Mouse (Mus musculus) T-helper 17 cell (primary cell): ENCODE measurements around the gene Mtg2.

ENCODE experiments used
- in situ Hi-C, 2 experiments: fragments of 300-600 bp; cut with MboI, MseI; formaldehyde crosslinking; loops; 1 replicate in 1 of 2; 2 replicates in 1 of 2; pipeline ENCODE4 v1.15.1; 2025; ENCODE audit warnings: high pct_unique_total_duplicates in 2 of 2

The Mtg2 gene

GRCm38 (mm10) chr2:180051986-180052733 is 18.2 kb upstream of the Mtg2 start:
- in situ Hi-C loops: no loop called here

DNA sequence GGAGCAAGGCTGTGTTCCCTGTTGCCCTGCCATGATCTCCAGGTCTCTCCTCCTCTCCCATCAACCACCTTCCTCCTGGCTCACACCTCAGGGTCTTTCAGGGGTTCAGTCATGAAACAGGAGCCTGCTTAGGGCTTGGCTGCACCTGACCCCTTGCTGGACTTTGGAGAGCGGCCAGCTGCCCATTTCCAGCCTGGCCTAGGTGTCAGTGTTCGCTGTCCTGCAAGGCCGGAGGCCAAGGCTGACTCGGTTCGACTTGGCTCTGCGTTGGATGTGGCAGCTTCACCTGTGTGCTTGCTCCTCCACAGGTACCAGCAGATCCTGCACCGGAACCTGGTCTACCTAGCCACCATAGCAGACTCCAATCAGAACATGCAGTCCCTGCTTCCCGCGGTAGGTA is 17.4 kb upstream of the Mtg2 start:
- in situ Hi-C loops: no loop called here

GRCm38 (mm10) chr2:180063338-180064131 is 6.9 kb upstream of the Mtg2 start:
- in situ Hi-C loops: no loop called here

GRCm38 (mm10) chr2:180069770-180070480 is 463 bp upstream of the Mtg2 start:
- in situ Hi-C loops: no loop called here

DNA sequence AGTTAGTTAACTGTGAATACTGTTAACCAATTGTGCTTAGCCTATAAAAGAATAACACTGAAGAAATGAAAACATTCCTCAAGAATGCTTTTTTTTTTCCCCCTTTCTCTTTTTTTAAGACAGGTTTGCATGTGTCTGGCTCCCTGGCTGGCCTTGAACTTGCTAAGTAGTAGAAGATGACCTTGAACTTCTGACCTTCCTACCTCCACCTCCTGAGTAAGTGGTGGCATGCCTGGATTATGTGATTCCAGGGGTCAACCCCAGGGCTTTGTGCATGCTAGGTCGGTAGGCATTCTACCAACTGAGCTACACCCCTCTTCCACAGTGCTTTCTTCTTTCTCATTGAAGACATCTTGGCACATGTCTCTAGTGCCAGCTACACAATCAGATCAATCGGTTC is 1.3 kb downstream of the Mtg2 start:
- in situ Hi-C loops: no loop called here

GRCm38 (mm10) chr2:180072886-180073285 is 2.5 kb downstream of the Mtg2 start:
- in situ Hi-C loops: no loop called here

DNA sequence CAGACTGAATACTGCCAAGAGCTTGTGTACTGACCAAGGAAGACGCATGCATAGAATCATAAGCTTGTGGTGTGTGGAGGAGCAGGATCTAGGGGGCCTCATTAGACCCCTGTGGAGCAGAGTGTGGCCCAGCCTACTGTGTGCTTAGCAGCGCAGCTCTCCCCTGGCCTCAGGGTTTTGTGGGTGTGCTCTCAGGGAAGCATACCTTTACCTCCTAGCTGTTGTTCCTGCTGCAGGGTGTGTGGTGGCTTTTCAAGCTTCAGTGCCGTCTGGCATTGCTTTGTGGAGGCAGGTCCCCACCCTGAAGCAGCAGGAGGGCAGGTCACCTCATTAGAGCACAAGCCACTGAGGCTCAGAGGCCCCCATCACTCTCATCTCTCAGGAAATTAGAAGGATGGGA is 7.2 kb downstream of the Mtg2 start:
- in situ Hi-C loops: no loop called here

- in situ Hi-C loops: no loop called here
Measured at GRCm38 (mm10) chr2:180080680-180081079, 10.3 kb downstream of the Mtg2 start.

DNA sequence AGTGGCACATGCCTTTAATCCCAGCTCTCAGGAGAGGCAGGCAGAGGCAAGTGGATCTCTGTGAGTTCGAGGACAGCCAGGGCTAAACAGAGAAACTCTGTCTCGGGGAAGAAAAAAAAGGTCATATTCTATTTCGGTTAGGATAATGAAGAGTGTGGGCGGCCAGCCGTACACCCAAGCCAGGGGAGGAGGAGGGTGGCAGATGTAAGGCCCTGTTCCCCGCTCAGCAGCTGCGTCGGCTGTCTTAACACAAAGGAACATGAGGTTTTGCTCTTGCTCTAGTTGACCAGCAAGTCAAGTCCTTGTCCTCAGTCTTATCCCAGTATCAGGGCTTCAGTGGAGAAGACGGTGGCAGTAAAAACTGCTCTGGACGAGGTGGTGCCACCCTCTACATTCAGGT is 12.7 kb downstream of the Mtg2 start:
- in situ Hi-C loops: no loop called here

- in situ Hi-C loops: no loop called here
Measured at GRCm38 (mm10) chr2:180084565-180084964, 14.2 kb downstream of the Mtg2 start.

- in situ Hi-C loops: no loop called here
Measured at GRCm38 (mm10) chr2:180085926-180086636, 15.7 kb downstream of the Mtg2 start.

- in situ Hi-C loops: no loop called here
Measured at GRCm38 (mm10) chr2:180086637-180087027, 16.2 kb downstream of the Mtg2 start.

DNA sequence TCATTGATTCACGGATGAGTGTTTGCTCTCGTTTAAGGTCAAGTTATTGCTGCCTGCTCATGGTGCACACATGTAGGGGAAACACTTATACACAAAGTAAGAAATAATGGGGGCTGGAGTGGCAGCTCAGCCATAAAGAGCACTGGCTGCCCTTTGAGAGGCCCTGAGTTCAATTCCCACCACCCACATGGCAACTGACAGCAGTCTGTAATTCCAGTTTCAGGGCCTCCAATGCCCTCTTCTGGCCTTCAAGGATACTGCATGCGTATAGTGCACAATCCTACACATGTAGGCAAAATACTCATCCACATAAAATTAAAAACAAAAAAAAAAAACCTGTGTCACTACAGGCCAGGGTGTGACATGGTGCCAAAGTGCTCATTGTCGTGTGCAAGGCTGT is 17.1 kb downstream of the Mtg2 start:
- in situ Hi-C loops: no loop called here

- in situ Hi-C loops: no loop called here
Measured at GRCm38 (mm10) chr2:180090285-180090684, 19.9 kb downstream of the Mtg2 start.

- in situ Hi-C loops: no loop called here
Measured at GRCm38 (mm10) chr2:180095711-180096110, 25.3 kb downstream of the Mtg2 start.

DNA sequence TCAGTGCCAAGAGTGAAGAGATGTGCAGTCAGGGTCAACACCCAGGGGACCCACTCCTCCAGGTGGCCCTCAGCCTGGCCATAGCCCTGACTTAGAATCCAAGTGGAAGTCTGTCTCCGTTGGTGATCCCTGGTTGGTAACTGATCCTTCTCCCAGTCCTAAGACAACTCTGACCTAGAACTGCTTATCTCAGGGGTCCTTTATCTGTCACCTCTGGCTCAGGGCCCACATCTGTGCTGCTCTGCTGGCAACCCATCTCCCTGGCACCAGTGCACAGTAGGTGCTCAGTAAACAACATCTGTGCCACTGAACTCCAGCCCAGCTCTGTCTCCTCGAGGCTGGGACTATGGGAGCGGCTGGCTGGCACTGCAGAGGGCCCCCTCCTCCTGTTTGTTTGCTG is 27.2 kb downstream of the Mtg2 start:
- in situ Hi-C loops: no loop called here

DNA sequence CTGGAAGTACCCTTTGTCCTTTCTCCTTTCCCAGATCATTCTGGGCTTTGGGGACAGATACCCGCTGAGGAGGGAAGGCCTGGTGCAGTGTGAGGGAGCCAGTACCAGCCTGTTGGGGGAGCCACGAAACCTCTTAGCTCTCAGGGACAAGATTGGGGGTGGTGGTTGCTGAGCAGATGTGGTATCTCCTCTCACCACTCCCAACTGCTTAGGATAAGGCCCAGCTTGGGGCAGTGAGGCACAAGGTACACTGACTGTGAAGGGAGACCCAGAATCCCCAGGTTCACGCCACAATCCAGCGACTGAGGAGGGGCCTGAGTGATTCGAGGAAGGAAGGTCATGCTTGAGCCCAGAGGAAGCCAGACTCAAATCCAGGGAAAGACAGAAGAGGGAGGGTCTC is 27.8 kb downstream of the Mtg2 start:
- in situ Hi-C loops: no loop called here

- in situ Hi-C loops: no loop called here
Measured at GRCm38 (mm10) chr2:180099529-180099928, 29.1 kb downstream of the Mtg2 start.

GRCm38 (mm10) chr2:180103151-180103977 is 33.0 kb downstream of the Mtg2 start:
- in situ Hi-C loops: no loop called here

DNA sequence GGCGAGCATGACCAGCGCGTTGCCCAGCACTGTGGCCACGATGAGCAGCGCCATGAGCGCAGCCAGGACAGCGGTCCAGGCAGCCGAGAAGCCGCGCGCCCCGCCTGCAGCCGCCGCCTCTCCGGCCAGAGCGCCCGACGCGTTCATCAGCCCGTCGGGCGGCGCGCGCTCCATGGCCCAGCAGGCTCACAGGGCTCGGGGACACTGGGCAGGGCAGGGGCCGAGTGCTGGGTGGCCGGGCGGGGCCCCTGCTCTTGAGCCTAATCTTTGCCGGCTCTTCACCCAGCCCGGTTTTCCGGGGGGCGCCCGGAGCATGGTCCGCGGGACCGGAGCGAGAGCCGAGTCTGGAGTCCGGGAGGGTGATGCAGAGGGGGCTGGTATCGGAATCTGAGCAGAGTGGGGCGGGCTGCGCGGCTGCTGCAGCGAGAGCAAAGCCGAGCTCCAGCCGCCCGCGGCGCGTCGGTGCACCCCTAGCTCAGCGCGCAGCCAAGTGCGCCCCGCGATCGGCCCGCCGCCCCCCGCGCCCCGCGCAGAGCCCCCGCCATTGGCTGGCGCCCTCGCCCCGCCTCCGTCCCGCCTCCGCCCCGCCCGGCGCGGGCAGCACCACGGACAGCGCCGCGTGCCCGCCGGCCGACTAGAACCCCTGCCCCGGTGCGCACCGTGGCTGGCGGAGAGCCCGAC is 33.7 kb downstream of the Mtg2 start, which contains the start of gene Hrh3:
Hrh3 (minus strand) TSS at position 511 of the 681 bp plus-strand sequence.
- in situ Hi-C loops: no loop called here
